Mouse (Mus musculus) olfactory bulb, adult 2 months (tissue): ENCODE measurements around the gene 2200002D01Rik. TPM values are rescaled to one million over a fixed set of nuclear protein-coding genes. Genes with fewer than 3 reads are reported as not detected.

Experiments
- H3K27ac ChIP-seq: fragments of 200-500 bp; 2 replicates; pipeline ENCODE4 v1.5.1; 2012; ENCODE audit warnings: low read depth, low read length; ENCODE audit not compliant: insufficient read depth
- H3K4me1 ChIP-seq: fragments of 200-500 bp; 2 replicates; pipeline ENCODE4 v1.6.1; 2012; ENCODE audit warnings: low read length; ENCODE audit not compliant: control insufficient read depth, insufficient read depth
- H3K4me3 ChIP-seq: fragments of 200-500 bp; 2 replicates; pipeline ENCODE4 v1.5.1; 2012; ENCODE audit warnings: mild to moderate bottlenecking, low read depth, low read length, moderate library complexity; ENCODE audit not compliant: insufficient read depth
- CTCF ChIP-seq: fragments of 200-500 bp; IDR thresholded peaks from 2 replicates; pipeline ENCODE4 v1.5.1; 2012; ENCODE audit warnings: low read depth, mild to moderate bottlenecking, low read length, moderate library complexity; ENCODE audit not compliant: insufficient read depth
- POLR2A ChIP-seq: fragments of 200-500 bp; IDR thresholded peaks from 2 replicates; pipeline ENCODE4 v1.6.1; 2012; ENCODE audit warnings: mild to moderate bottlenecking, low read depth, low read length, moderate library complexity; ENCODE audit not compliant: insufficient read depth
- WGBS: fragments of 180-500 bp; shearing (Covaris S2); methylation state at CpG from one replicate; pipeline ENCODE4 v1.1.7; 2018; 5-methylcytosine and 5-hydroxymethylcytosine counted together
- polyA plus RNA-seq: library from polyadenylated mRNA; stranded (reverse); fragments of >200 nt; gene quantifications from 2 replicates; pipeline ENCODE4 v1.2.4, GENCODE M21; 2012; ENCODE audit warnings: low replicate concordance; ENCODE audit not compliant: missing spikeins, insufficient read depth, insufficient read length

2200002D01Rik gene
- polyA plus RNA-seq, 1 experiment = not detected

- TF ChIP-seq CTCF (no peak), POLR2A (no peak)
- Histone ChIP-seq H3K4me1 (peaks cover 12% of the 10 kb centered on the region), H3K4me3 (no peak overlapping the region), H3K27ac (0 out of 2 replicates have a peak overlapping the region, but pooled peaks have one; percentile 15)
- WGBS = 68% methylated on average over 11 of the region's 11 CpGs
These were observed 42.6 kb upstream of the 2200002D01Rik start for GRCm38 (mm10) chr7:29290691-29291485.

GRCm38 (mm10) chr7:29289856-29290255, 41.6 kb upstream of the 2200002D01Rik start:
- TF ChIP-seq CTCF (no peak), POLR2A (no peak)
- Histone ChIP-seq H3K27ac (no peak overlapping the region), H3K4me3 (0 out of 2 replicates have a peak overlapping the region, but pooled peaks have one; percentile 45), H3K4me1 (peaks cover 12% of the 10 kb centered on the region)
- 89% methylated on average over 6 of the region's 6 CpGs for WGBS

GRCm38 (mm10) chr7:29288942-29289638, 40.8 kb upstream of the 2200002D01Rik start, which contains the start of gene Ppp1r14a:
TSS of gene Ppp1r14a (plus strand) at chr7:29289308.
- WGBS = 3% methylated on average over 59 of the region's 59 CpGs
- Histone ChIP-seq H3K4me3 (peak within 1 kb of the TSS; percentile 45), H3K4me1 (peaks cover 12% of the 10 kb centered on the region), H3K27ac (no peak within 1 kb of the TSS)
- TF ChIP-seq CTCF (peak; percentile 75), POLR2A (no peak)

- 97% methylated on average over 2 of the region's 2 CpGs for WGBS
- Histone ChIP-seq H3K4me1 (peaks cover 9% of the 10 kb centered on the region), H3K27ac (no peak overlapping the region), H3K4me3 (no peak overlapping the region)
- no peak for TF ChIP-seq POLR2A
These were observed 39.8 kb upstream of the 2200002D01Rik start for GRCm38 (mm10) chr7:29288079-29288478.

- no peak overlapping the region for H3K4me3 ChIP-seq
- 87% methylated on average over 7 of the region's 7 CpGs for WGBS
- no peak overlapping the region for H3K27ac ChIP-seq
- H3K4me1 ChIP-seq = peaks cover 9% of the 10 kb centered on the region
- TF ChIP-seq POLR2A = no peak
- TF ChIP-seq CTCF = no peak
These were observed 39.2 kb upstream of the 2200002D01Rik start for GRCm38 (mm10) chr7:29287481-29287880.

GRCm38 (mm10) chr7:29284523-29284922, 36.3 kb upstream of the 2200002D01Rik start:
- 96% methylated on average over 6 of the region's 6 CpGs for WGBS
- no peak overlapping the region for H3K4me3 ChIP-seq
- TF ChIP-seq CTCF (no peak), POLR2A (no peak)
- H3K27ac ChIP-seq = no peak overlapping the region
- H3K4me1 ChIP-seq = peaks cover 21% of the 10 kb centered on the region

GRCm38 (mm10) chr7:29283876-29284275, 35.6 kb upstream of the 2200002D01Rik start:
- no peak for TF ChIP-seq POLR2A
- TF ChIP-seq CTCF = no peak
- 84% methylated on average over 4 of the region's 4 CpGs for WGBS
- H3K4me1 ChIP-seq = peaks cover 15% of the 10 kb centered on the region
- H3K4me3 ChIP-seq = no peak overlapping the region
- H3K27ac ChIP-seq = no peak overlapping the region

- peak overlapping the region; percentile 49 for H3K4me3 ChIP-seq
- peaks cover 12% of the 10 kb centered on the region for H3K4me1 ChIP-seq
- no peak overlapping the region for H3K27ac ChIP-seq
- WGBS = 19% methylated on average over 21 of the region's 21 CpGs
- TF ChIP-seq POLR2A (no peak), CTCF (no peak)
These were observed 33.8 kb upstream of the 2200002D01Rik start for GRCm38 (mm10) chr7:29282074-29282554.
